Mouse (Mus musculus) liver, postnatal 0 days (tissue): ENCODE measurements around the gene Taf4.

ENCODE experiments used
- CTCF ChIP-seq: sonication (generic); IDR thresholded peaks from 2 replicates; pipeline ENCODE4 v1.5.1; 2016; ENCODE audit warnings: antibody characterized with exemption, low read depth
- EP300 ChIP-seq: IDR thresholded peaks from 2 replicates; pipeline ENCODE4 v1.6.1; 2016; ENCODE audit warnings: antibody characterized with exemption, low read depth, mild to moderate bottlenecking

DNA sequence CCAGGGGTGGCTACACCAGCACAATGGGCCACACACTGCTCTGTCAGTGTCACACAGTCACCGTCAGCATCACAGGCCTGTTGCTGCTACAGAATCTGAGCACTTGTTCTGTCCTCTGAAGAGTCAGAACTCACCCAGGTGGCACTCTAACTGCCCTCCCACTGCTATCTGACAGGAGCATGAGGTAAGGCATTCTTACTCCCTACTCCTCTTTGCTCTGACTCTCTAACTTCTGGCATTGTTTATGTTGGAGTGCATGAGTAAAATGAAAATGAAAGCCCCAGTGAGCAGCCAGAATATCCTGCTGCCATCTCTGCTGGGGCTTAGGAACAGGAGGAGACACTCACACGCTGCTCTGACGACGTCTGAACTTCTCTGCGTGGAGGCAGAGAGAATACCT, 28.8 kb downstream of the Taf4 start:
- no peak for TF ChIP-seq CTCF
- no peak for TF ChIP-seq EP300
